Mouse (Mus musculus) left cerebral cortex, adult 11 months (tissue): ENCODE measurements around the gene Tkt.
A peak's percentile ranks its signal among the peaks of the same experiment; 100 is the strongest.
"Not testable (repeated sequence)": the region's sequence is repeated elsewhere in the genome, so short reads cannot be mapped to it uniquely, and the experiment has no call there.

Experiments
- DNase-seq: peaks from one replicate; pipeline ENCODE4 v3.0.0; 2022; ENCODE audit warnings: low spot score

Tkt gene

GRCm38 (mm10) chr14:30553185-30553584, 5.0 kb downstream of the Tkt start:
- no peak for DNase-seq

GRCm38 (mm10) chr14:30556651-30557050, 8.5 kb downstream of the Tkt start:
- DNase-seq: no peak

- no peak for DNase-seq
Observed at GRCm38 (mm10) chr14:30557730-30558129, 9.6 kb downstream of the Tkt start.

GRCm38 (mm10) chr14:30559321-30559850, 11.2 kb downstream of the Tkt start:
- no peak for DNase-seq

GRCm38 (mm10) chr14:30560803-30561389, 12.7 kb downstream of the Tkt start:
- DNase-seq: no peak

GRCm38 (mm10) chr14:30561470-30562187, 13.5 kb downstream of the Tkt start:
- no peak for DNase-seq

GRCm38 (mm10) chr14:30562343-30562742, 14.2 kb downstream of the Tkt start:
- DNase-seq: no peak

GRCm38 (mm10) chr14:30564451-30564850, 16.3 kb downstream of the Tkt start:
- DNase-seq: no peak

GRCm38 (mm10) chr14:30566317-30566716, 18.2 kb downstream of the Tkt start:
- no peak for DNase-seq

GRCm38 (mm10) chr14:30568016-30568415, 19.9 kb downstream of the Tkt start:
- no peak for DNase-seq

GRCm38 (mm10) chr14:30570303-30570702, 22.1 kb downstream of the Tkt start:
- DNase-seq: no peak

- no peak for DNase-seq
Observed at GRCm38 (mm10) chr14:30572253-30572652, 24.1 kb downstream of the Tkt start.

GRCm38 (mm10) chr14:30573235-30573634, 25.1 kb downstream of the Tkt start:
- no peak for DNase-seq

GRCm38 (mm10) chr14:30573983-30574584, 25.9 kb downstream of the Tkt start:
- DNase-seq: peak; percentile 64

- DNase-seq: no peak
Observed at GRCm38 (mm10) chr14:30575791-30576190, 27.6 kb downstream of the Tkt start.

- no peak for DNase-seq
Observed at GRCm38 (mm10) chr14:30576260-30576659, 28.1 kb downstream of the Tkt start.

GRCm38 (mm10) chr14:30577303-30578062, 29.3 kb downstream of the Tkt start:
- DNase-seq: not testable (repeated sequence)

GRCm38 (mm10) chr14:30579180-30579579, 31.0 kb downstream of the Tkt start:
- no peak for DNase-seq

GRCm38 (mm10) chr14:30579882-30580281, 31.7 kb downstream of the Tkt start:
- DNase-seq: no peak

GRCm38 (mm10) chr14:30581238-30581637, 33.1 kb downstream of the Tkt start:
- DNase-seq: no peak

GRCm38 (mm10) chr14:30584077-30584476, 35.9 kb downstream of the Tkt start:
- DNase-seq: no peak

- DNase-seq: no peak
Observed at GRCm38 (mm10) chr14:30584497-30585251, 36.5 kb downstream of the Tkt start.
